Mouse (Mus musculus) forebrain, embryonic 15.5 days (tissue): ENCODE measurements at regions not wholly inside any gene's neighbourhood (a gene's known extent, or its start where the extent isn't known, plus 50 kb on each side); places are given as distances from the start of the nearest gene placed in this dataset.

Source experiments
- ATAC-seq: fragments of 200-750 bp; cut with Nextera tagmentation; replicated peaks from 2 replicates; pipeline ENCODE4 v1.8.0; 2017; ENCODE audit warnings: mild to moderate bottlenecking, moderate TSS enrichment, moderate library complexity
- H3K27ac ChIP-seq: fragments of 300-500 bp; sonication (generic); replicated peaks from 2 replicates; pipeline ENCODE4 v1.5.1; 2015; ENCODE audit warnings: mild to moderate bottlenecking, inconsistent platforms
- H3K27me3 ChIP-seq: fragments of 300-500 bp; sonication (generic); 2 replicates; pipeline ENCODE4 v1.6.1; 2015; ENCODE audit warnings: inconsistent platforms
- H3K36me3 ChIP-seq: fragments of 300-500 bp; sonication (generic); 2 replicates; pipeline ENCODE4 v1.6.1; 2015; ENCODE audit warnings: mild to moderate bottlenecking, inconsistent platforms
- H3K4me1 ChIP-seq: fragments of 300-500 bp; sonication (generic); 2 replicates; pipeline ENCODE4 v1.6.1; 2015; ENCODE audit warnings: inconsistent platforms
- H3K4me2 ChIP-seq: fragments of 300-500 bp; sonication (generic); replicated peaks from 2 replicates; pipeline ENCODE4 v1.6.1; 2015; ENCODE audit warnings: mild to moderate bottlenecking, inconsistent platforms
- H3K4me3 ChIP-seq: fragments of 300-500 bp; sonication (generic); 2 replicates; pipeline ENCODE4 v1.5.1; 2015; ENCODE audit warnings: mild to moderate bottlenecking, inconsistent platforms
- H3K9ac ChIP-seq: fragments of 300-500 bp; sonication (generic); replicated peaks from 2 replicates; pipeline ENCODE4 v1.6.1; 2015; ENCODE audit warnings: mild to moderate bottlenecking, inconsistent platforms
- H3K9me3 ChIP-seq: fragments of 300-500 bp; sonication (generic); 2 replicates; pipeline ENCODE4 v1.6.1; 2016; ENCODE audit warnings: inconsistent platforms
- WGBS: fragments of 180-500 bp; shearing (Covaris S2); methylation state at CpG from one replicate; pipeline ENCODE4 v1.1.7; 2015; ENCODE audit warnings: mixed read lengths; 5-methylcytosine and 5-hydroxymethylcytosine counted together

DNA sequence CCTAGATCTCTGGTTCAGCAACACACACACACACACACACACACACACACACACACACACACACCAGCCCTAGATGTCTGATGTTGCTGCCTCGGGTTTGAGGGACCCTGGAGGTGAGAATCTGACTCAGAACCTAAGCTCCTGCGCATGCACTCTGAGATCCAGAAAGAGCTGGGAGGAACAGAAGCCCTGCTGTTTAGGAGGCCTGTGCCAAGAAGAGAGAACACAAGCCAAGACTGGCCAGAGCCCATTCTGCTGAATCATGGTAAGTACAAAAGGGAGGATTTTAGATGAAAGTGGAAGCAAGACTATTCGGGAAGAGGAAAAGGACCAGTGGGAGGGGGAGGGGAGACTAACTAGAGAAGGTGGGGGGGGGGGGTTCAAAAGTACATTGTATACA, 132.2 kb upstream of the Dynlrb2 start:
- Histone ChIP-seq H3K9me3 (no peaks in the 10 kb centered on the region), H3K27ac (no peak overlapping the region), H3K27me3 (no peaks in the 10 kb centered on the region), H3K4me3 (no peak overlapping the region), H3K9ac (no peak overlapping the region), H3K4me2 (no peak overlapping the region), H3K4me1 (0 out of 2 replicates have a peak, but pooled peaks cover 8% of the 10 kb centered on the region), H3K36me3 (no peaks in the 10 kb centered on the region)
- WGBS, result 17% methylated on average over 3 of the region's 3 CpGs
- ATAC-seq, result peak; percentile 80

- H3K9me3 ChIP-seq, result no peaks in the 10 kb centered on the region
- H3K27ac ChIP-seq, result no peak overlapping the region
- 79% methylated on average over 9 of the region's 9 CpGs for WGBS
- H3K36me3 ChIP-seq, result no peaks in the 10 kb centered on the region
- H3K4me3 ChIP-seq, result no peak overlapping the region
- 0 out of 2 replicates have a peak, but pooled peaks cover 8% of the 10 kb centered on the region for H3K4me1 ChIP-seq
- H3K9ac ChIP-seq, result no peak overlapping the region
- H3K4me2 ChIP-seq, result no peak overlapping the region
- no peaks in the 10 kb centered on the region for H3K27me3 ChIP-seq
- ATAC-seq, result no peak
Measured at GRCm38 (mm10) chr8:116372056-116372455, 132.7 kb upstream of the Dynlrb2 start.

DNA sequence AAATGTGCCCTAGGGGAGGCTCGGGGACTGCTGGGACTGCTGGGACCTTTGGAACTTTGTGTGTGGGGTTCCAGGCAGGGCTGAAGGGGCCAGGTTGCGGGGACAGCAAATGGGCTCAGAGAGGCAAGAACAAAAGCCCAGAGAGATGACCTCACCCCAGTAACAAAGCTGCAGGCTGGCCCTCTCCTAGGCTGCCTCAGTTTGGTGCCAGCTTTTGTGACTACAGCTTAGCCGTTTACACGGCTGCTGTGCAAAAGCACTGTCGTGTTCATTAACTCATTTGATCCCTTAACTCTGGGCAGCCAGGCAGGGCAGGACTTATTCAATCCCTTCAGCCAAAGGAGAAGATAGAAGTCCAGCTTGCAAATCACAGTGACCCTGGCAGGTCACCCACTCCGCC, 137.3 kb upstream of the Dynlrb2 start:
- Histone ChIP-seq H3K4me2 (no peak overlapping the region), H3K36me3 (no peaks in the 10 kb centered on the region)
- peak; percentile 66 for ATAC-seq

GRCm38 (mm10) chr8:116366706-116367105, 138.1 kb upstream of the Dynlrb2 start:
- Histone ChIP-seq H3K9me3 (no peaks in the 10 kb centered on the region), H3K27me3 (no peaks in the 10 kb centered on the region), H3K4me1 (no peaks in the 10 kb centered on the region), H3K27ac (no peak overlapping the region), H3K4me2 (no peak overlapping the region), H3K36me3 (no peaks in the 10 kb centered on the region), H3K9ac (no peak overlapping the region), H3K4me3 (no peak overlapping the region)
- 85% methylated on average over 3 of the region's 3 CpGs for WGBS
- ATAC-seq, result no peak

More for the DNA sequence above, 137.3 kb upstream of the Dynlrb2 start:
- no peaks in the 10 kb centered on the region for H3K9me3 ChIP-seq
- no peak overlapping the region for H3K9ac ChIP-seq
- WGBS, result 10% methylated on average over 6 of the region's 6 CpGs
- 0 out of 2 replicates have a peak, but pooled peaks cover 7% of the 10 kb centered on the region for H3K4me1 ChIP-seq
- H3K4me3 ChIP-seq, result no peak overlapping the region
- no peak overlapping the region for H3K27ac ChIP-seq
- H3K27me3 ChIP-seq, result no peaks in the 10 kb centered on the region

DNA sequence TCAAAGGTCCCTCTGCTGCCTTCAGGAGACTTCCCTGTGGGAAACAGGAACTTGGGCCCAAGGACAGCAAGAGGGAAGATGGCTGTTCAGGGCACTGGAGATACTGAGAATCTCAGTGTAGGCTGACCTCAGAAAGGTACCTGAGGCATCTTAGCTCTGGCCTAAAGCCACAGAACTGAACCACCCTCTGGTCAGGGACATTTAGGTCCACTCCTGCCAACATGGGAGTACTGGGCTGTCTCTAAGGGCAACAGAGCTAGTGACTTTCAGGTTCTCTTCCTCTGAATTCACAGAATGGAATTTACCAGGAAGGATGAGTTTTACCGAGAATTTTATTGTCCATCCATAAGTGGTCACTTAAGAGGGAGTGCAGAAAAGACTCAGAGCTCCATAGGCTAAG, 140.0 kb upstream of the Dynlrb2 start:
- H3K27me3 ChIP-seq, result no peaks in the 10 kb centered on the region
- no peak for ATAC-seq
- no peak overlapping the region for H3K9ac ChIP-seq
- no peak overlapping the region for H3K4me3 ChIP-seq
- H3K27ac ChIP-seq, result no peak overlapping the region
- no peaks in the 10 kb centered on the region for H3K4me1 ChIP-seq
- no peaks in the 10 kb centered on the region for H3K9me3 ChIP-seq
- H3K4me2 ChIP-seq, result no peak overlapping the region
- WGBS, result 86% methylated on average over 1 of the region's 1 CpGs
- no peaks in the 10 kb centered on the region for H3K36me3 ChIP-seq

- Histone ChIP-seq H3K4me2 (no peak overlapping the region), H3K4me1 (no peaks in the 10 kb centered on the region), H3K9me3 (no peaks in the 10 kb centered on the region), H3K36me3 (no peaks in the 10 kb centered on the region), H3K9ac (no peak overlapping the region), H3K4me3 (no peak overlapping the region), H3K27me3 (no peaks in the 10 kb centered on the region), H3K27ac (no peak overlapping the region)
- WGBS, result 66% methylated on average over 2 of the region's 2 CpGs
- ATAC-seq, result no peak
Measured at GRCm38 (mm10) chr8:116364172-116364571, 140.6 kb upstream of the Dynlrb2 start.

DNA sequence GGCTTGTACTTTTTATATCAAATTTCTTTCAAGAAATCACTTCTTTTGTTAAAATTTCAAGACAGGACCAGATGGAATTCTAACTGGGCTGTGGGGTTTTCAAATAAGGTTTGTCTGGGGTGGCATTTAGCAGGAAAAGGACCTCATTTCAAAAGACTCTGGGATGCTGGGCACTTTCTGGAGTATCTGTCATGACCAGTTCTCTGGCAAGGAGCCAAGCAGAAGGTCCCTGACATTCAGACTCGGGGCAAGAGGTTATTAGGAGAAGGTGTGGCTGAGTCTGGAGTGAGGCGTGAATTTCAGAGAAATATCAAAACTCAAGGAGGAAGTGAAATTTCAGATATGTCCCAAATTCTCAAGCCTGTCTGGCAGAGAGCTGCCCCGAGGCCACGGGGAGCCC, 142.4 kb upstream of the Dynlrb2 start:
- Histone ChIP-seq H3K36me3 (no peaks in the 10 kb centered on the region), H3K27me3 (no peaks in the 10 kb centered on the region), H3K9me3 (no peaks in the 10 kb centered on the region), H3K4me1 (no peaks in the 10 kb centered on the region), H3K27ac (no peak overlapping the region), H3K4me2 (no peak overlapping the region), H3K4me3 (no peak overlapping the region), H3K9ac (no peak overlapping the region)
- no peak for ATAC-seq
- WGBS, result 63% methylated on average over 4 of the region's 4 CpGs

DNA sequence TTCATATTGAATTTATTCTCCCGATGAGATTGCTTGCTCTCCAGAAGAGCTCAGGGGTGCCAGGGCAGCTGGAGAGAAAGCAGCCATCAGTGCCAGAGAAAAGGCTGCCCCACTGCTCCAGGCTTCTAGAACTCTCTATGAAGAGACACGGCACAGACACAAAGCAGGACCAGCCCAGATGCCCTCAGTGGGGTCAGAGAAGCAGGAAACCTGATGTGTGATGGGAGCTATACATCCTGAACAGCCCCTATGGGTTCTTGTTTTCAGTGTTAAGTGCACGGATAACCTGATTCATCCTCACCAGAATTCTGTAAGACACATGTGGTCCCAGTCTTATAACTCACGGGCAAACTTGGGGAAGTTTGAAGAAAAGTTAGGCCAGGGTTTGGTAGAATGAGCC, 145.0 kb upstream of the Dynlrb2 start:
- Histone ChIP-seq H3K27me3 (no peaks in the 10 kb centered on the region), H3K4me3 (no peak overlapping the region), H3K9ac (no peak overlapping the region), H3K27ac (no peak overlapping the region), H3K4me1 (no peaks in the 10 kb centered on the region), H3K4me2 (no peak overlapping the region), H3K9me3 (no peaks in the 10 kb centered on the region), H3K36me3 (no peaks in the 10 kb centered on the region)
- ATAC-seq, result no peak
- 85% methylated on average over 4 of the region's 4 CpGs for WGBS

- H3K4me2 ChIP-seq, result no peak overlapping the region
- no peak for ATAC-seq
- no peaks in the 10 kb centered on the region for H3K4me1 ChIP-seq
- WGBS, result 84% methylated on average over 6 of the region's 6 CpGs
- no peak overlapping the region for H3K9ac ChIP-seq
- H3K36me3 ChIP-seq, result no peaks in the 10 kb centered on the region
- no peaks in the 10 kb centered on the region for H3K9me3 ChIP-seq
- H3K27me3 ChIP-seq, result no peaks in the 10 kb centered on the region
- no peak overlapping the region for H3K27ac ChIP-seq
- no peak overlapping the region for H3K4me3 ChIP-seq
Measured at GRCm38 (mm10) chr8:116354756-116355155, 150.0 kb upstream of the Dynlrb2 start.

GRCm38 (mm10) chr8:116353911-116354310, 150.9 kb upstream of the Dynlrb2 start:
- H3K9me3 ChIP-seq, result no peaks in the 10 kb centered on the region
- no peak overlapping the region for H3K4me3 ChIP-seq
- H3K27me3 ChIP-seq, result no peaks in the 10 kb centered on the region
- no peak overlapping the region for H3K27ac ChIP-seq
- H3K36me3 ChIP-seq, result no peaks in the 10 kb centered on the region
- WGBS, result 95% methylated on average over 5 of the region's 5 CpGs
- no peak overlapping the region for H3K9ac ChIP-seq
- H3K4me1 ChIP-seq, result no peaks in the 10 kb centered on the region
- no peak overlapping the region for H3K4me2 ChIP-seq
- ATAC-seq, result no peak

DNA sequence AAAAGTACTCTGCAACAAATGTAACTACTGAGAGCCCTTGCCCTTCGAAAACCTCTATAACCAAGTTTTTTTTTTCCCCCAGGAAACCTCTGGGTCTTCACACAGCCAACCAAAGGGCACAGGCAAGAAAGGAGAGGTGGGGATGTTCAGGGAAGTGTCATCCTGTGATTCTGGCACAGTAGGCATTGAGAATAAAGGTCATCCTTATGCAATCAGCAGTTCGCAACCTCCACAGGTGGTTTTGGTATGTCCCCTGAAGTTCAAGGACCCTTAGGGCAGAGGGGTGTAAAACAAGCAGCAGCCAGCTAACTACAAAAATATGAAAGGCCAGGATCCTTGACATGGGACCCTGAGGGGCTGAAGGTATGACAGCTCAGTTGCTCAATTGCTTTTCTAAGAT, 152.1 kb upstream of the Dynlrb2 start:
- no peak for ATAC-seq
- H3K36me3 ChIP-seq, result no peaks in the 10 kb centered on the region
- WGBS, result 96% methylated on average over 2 of the region's 2 CpGs
- H3K4me3 ChIP-seq, result no peak overlapping the region
- H3K27ac ChIP-seq, result no peak overlapping the region
- no peak overlapping the region for H3K9ac ChIP-seq
- H3K9me3 ChIP-seq, result no peaks in the 10 kb centered on the region
- no peaks in the 10 kb centered on the region for H3K4me1 ChIP-seq
- no peaks in the 10 kb centered on the region for H3K27me3 ChIP-seq
- H3K4me2 ChIP-seq, result no peak overlapping the region

- WGBS, result 85% methylated on average over 8 of the region's 8 CpGs
Measured at GRCm38 (mm10) chr8:116348971-116349370, 155.8 kb upstream of the Dynlrb2 start.

DNA sequence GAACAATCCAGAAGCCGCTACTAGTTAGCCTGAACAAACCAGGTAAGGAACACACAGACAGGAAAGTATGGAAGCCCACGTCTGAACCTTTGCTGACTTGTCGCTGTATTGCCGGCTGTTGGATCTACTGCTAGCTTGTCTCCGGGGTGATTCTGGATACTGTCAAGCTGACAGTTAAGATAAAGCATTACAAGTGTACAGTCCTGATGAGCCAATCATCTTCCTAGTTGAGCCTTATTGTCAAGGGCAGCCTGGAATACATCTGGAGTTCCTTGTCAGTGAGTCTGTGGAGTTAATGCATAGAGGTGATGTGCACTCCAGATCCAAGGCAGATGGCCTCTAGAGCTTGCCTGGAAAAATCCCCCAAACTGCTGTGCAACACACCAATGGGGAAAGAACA, 157.8 kb upstream of the Dynlrb2 start:
- Histone ChIP-seq H3K4me2 (no peak overlapping the region), H3K36me3 (no peaks in the 10 kb centered on the region), H3K9me3 (no peaks in the 10 kb centered on the region), H3K27ac (no peak overlapping the region), H3K9ac (no peak overlapping the region), H3K4me3 (no peak overlapping the region), H3K27me3 (no peaks in the 10 kb centered on the region), H3K4me1 (no peaks in the 10 kb centered on the region)
- WGBS, result 96% methylated on average over 5 of the region's 5 CpGs
- no peak for ATAC-seq

More at GRCm38 (mm10) chr8:116348971-116349370, 155.8 kb upstream of the Dynlrb2 start:
- H3K4me2 ChIP-seq, result no peak overlapping the region
- no peaks in the 10 kb centered on the region for H3K9me3 ChIP-seq
- no peak overlapping the region for H3K9ac ChIP-seq
- no peaks in the 10 kb centered on the region for H3K27me3 ChIP-seq
- H3K27ac ChIP-seq, result no peak overlapping the region
- no peaks in the 10 kb centered on the region for H3K36me3 ChIP-seq
- no peak for ATAC-seq
- H3K4me1 ChIP-seq, result no peaks in the 10 kb centered on the region
- H3K4me3 ChIP-seq, result no peak overlapping the region
